Mouse (Mus musculus) hindbrain, embryonic 10.5 days (tissue): Measurements from ENCODE around the gene Cdhr3. TPM values are rescaled to one million over a fixed set of nuclear protein-coding genes. Genes with fewer than 3 reads are reported as not detected.

ENCODE experiments used
- DNase-seq: peaks from one replicate; pipeline ENCODE4 v3.0.0-alpha.2; 2017; ENCODE audit warnings: low spot score
- H3K27ac ChIP-seq: fragments of 300-500 bp; sonication (generic); 2 replicates; pipeline ENCODE4 v1.5.1; 2016; ENCODE audit warnings: mild to moderate bottlenecking, moderate library complexity
- H3K27me3 ChIP-seq: fragments of 300-500 bp; sonication (generic); 2 replicates; pipeline ENCODE4 v1.6.1; 2016; ENCODE audit warnings: mild to moderate bottlenecking; ENCODE audit not compliant: poor library complexity, insufficient read depth, severe bottlenecking
- H3K36me3 ChIP-seq: fragments of 300-500 bp; sonication (generic); 2 replicates; pipeline ENCODE4 v1.6.1; 2016; ENCODE audit warnings: mild to moderate bottlenecking, moderate library complexity
- H3K4me1 ChIP-seq: fragments of 300-500 bp; sonication (generic); replicated peaks from 2 replicates; pipeline ENCODE4 v1.6.1; 2016; ENCODE audit warnings: mild to moderate bottlenecking
- H3K4me3 ChIP-seq: fragments of 300-500 bp; sonication (generic); 2 replicates; pipeline ENCODE4 v1.5.1; 2016; ENCODE audit warnings: mild to moderate bottlenecking, moderate library complexity
- H3K9me3 ChIP-seq: fragments of 300-500 bp; sonication (generic); 2 replicates; pipeline ENCODE4 v1.6.1; 2016; ENCODE audit warnings: mild to moderate bottlenecking, moderate library complexity
- WGBS: fragments of 180-500 bp; shearing (Covaris S2); methylation state at CpG from one replicate; pipeline ENCODE4 v1.1.7; 2016; 5-methylcytosine and 5-hydroxymethylcytosine counted together
- polyA plus RNA-seq: library from polyadenylated mRNA; unstranded; fragments of >200 nt; fragmentation: Nextera tagmentation; extraction: Ambion mirVana; gene quantifications from 2 replicates; pipeline ENCODE4 v1.2.1, GENCODE M21; 2016

The Cdhr3 gene
- polyA plus RNA-seq, 1 experiment from 2014 or later: 0.27 TPM

DNA sequence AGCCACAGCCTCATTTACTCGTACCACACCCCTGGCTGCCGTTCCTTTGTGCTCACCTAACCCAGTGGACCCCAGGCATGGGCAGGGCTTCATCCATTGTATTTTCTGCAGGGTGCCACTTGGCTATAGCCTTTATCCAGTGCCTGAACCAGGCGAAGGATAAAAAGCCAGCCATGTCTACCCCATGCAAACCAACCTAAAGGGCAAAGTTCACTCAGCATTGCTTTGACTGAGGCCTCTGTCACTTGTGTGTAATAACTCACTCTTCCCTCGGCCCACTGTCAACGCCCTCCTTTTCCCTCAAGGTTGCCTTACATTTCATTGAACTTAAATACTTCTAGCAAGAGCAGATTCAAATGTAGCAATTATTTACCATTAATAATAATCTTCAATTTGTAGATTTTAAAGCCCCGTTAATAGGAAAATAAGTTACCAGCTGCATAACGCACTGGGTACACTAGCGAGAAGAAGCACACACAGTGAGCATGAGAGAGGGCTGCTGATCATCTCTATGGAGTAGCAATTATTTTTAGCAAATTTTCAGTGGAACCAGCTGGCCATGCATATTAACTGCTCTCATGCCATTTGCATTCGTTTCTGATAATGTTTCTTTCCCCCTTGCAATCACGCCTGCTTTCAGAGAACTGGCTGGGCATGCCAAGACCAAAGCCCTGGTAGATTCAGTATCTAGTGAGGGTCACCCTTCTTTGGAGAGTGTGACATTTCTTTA lies 13.9 kb upstream of the Cdhr3 start:
- H3K27ac ChIP-seq: peak overlapping the region; percentile 30; the same call in 1 of the 2 replicates
- WGBS: 75% methylated on average over 10 of the region's 10 CpGs
- no peak overlapping the region for H3K4me3 ChIP-seq
- H3K4me1 ChIP-seq: peaks cover 38% of the 10 kb centered on the region
- no peaks in the 10 kb centered on the region for H3K27me3 ChIP-seq
- no peaks in the 10 kb centered on the region for H3K9me3 ChIP-seq
- no peak for DNase-seq
- H3K36me3 ChIP-seq: no peaks in the 10 kb centered on the region

DNA sequence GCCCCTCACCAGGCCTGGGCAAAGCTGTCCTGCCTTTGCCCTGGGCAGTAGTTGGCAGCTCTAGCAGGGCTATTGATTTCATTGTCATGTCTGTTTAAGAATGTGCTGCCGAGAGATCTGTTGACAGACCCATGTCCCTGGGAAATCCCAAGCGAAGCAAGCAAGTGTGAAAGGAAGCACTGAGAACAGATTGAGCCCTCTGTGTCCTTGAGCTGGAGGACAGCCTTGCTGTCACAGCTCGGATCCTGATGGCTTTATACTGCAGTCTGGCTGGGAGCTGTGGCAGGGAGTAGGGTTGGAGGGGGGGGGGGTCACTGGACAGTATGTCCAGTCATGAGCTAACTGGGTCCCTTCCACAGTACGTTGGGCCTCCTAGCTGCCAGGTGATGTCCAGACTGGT lies 13.0 kb upstream of the Cdhr3 start:
- peaks cover 31% of the 10 kb centered on the region for H3K4me1 ChIP-seq
- H3K9me3 ChIP-seq: no peaks in the 10 kb centered on the region
- DNase-seq: no peak
- H3K27me3 ChIP-seq: no peaks in the 10 kb centered on the region
- H3K4me3 ChIP-seq: no peak overlapping the region
- H3K36me3 ChIP-seq: no peaks in the 10 kb centered on the region
- no peak overlapping the region for H3K27ac ChIP-seq
- WGBS: 80% methylated on average over 4 of the region's 4 CpGs

DNA sequence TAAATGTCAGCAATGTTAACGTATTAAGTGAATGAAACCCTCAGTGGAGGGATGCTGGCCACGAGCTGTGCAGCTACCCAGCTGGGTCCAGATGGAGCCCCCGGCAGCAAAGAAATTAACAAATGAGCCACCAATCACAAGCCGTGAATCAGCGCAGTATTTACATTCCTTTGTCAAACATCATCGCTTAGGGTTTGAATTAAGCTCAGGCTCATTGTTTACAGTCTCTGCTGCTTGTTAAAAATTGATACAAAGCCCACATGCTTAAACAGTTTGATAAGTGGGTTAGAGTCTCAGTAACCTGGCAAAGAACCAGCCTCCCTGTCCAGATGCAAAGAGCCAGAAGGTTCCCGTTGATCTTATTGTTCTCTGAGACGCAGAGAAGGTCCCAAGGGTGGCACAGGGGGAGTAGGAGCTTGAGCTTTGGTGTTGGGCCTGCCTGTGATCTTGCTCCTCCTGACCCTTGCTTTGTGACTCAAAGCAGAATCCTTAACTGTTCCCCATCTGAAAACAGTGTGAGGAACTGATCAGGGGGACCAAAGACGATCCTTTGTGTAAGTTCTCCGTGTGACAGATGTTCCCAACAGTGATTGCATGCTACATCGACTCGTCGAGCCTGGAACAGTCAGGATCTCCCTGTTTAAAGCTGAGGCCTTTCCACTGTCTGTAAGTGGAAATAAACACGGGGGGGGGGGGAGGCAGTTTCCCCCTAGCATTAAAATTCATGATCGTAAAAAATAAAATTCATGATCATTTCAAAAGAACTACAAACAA lies 9.9 kb upstream of the Cdhr3 start:
- peak overlapping the region; percentile 70 for H3K27ac ChIP-seq
- H3K36me3 ChIP-seq: no peaks in the 10 kb centered on the region
- H3K27me3 ChIP-seq: no peaks in the 10 kb centered on the region
- 57% methylated on average over 15 of the region's 15 CpGs for WGBS
- H3K4me1 ChIP-seq: peaks cover 24% of the 10 kb centered on the region
- H3K4me3 ChIP-seq: no peak overlapping the region
- peak; percentile 14 for DNase-seq
- no peaks in the 10 kb centered on the region for H3K9me3 ChIP-seq

DNA sequence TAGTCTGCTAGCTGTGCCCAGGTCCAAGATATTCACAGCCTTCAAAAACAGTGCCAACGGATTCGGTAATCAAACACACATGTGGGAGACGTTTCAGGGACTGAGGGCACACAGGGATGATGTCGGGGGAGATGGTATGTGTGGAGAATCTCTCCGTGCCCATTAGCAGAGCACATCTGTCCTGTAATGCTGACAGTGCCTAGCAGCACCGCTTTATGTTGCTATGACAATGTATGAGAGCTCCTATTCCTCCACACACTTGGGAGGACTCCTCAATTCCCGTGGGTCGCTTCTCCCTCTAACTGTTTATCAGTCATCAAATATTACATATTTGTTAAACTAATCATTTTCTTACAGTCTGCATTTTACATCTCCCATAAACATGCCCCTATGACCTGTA lies 9.0 kb upstream of the Cdhr3 start:
- Histone ChIP-seq H3K36me3 (no peaks in the 10 kb centered on the region), H3K27me3 (no peaks in the 10 kb centered on the region), H3K4me3 (no peak overlapping the region), H3K27ac (no peak overlapping the region), H3K9me3 (no peaks in the 10 kb centered on the region), H3K4me1 (peaks cover 21% of the 10 kb centered on the region)
- no peak for DNase-seq
- 80% methylated on average over 8 of the region's 8 CpGs for WGBS

DNA sequence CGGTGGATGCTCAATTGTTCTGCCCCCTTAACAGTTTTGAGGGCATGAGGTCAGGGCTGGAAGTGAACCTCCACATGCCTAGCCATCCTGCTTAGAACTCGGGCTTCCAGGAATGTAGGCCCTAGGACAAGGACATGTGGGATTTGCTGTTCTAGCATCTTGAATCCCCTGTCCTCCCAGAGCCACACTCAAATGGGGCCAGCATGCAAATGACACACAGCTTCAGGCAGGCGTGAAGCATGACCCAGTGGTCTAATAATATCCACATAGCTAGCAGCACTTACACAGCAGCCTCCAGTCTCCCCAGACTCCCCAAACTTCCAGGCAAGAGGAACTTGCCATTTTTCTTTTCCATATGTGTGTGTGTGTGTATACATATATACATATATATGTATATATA lies 3.3 kb upstream of the Cdhr3 start:
- Histone ChIP-seq H3K36me3 (no peaks in the 10 kb centered on the region), H3K4me1 (no peaks in the 10 kb centered on the region), H3K9me3 (no peaks in the 10 kb centered on the region), H3K4me3 (no peak overlapping the region), H3K27me3 (no peaks in the 10 kb centered on the region), H3K27ac (no peak overlapping the region)
- no peak for DNase-seq
- WGBS: 75% methylated on average over 3 of the region's 3 CpGs

DNA sequence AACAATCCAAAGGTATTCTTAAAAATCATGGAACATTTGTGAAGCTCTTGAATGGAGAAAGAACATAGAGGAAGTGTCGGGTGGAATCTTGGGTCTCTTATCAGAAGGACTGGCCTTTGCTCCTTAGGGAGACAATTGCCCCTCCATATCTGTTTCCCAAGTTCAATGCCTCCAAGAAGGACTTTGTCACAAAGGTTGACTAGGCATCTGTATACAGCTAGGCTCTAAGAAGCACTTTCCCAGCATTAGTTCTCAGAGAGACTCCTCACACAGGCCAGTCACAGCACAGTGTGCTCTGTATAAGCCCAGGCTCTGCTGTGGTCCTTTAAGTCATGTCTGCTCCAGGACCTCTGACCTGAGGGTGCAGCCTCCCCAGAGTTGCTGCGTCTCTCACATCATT lies 479 bp downstream of the Cdhr3 start:
- Histone ChIP-seq H3K9me3 (no peaks in the 10 kb centered on the region), H3K36me3 (no peaks in the 10 kb centered on the region), H3K4me3 (no peak overlapping the region), H3K4me1 (no peaks in the 10 kb centered on the region), H3K27me3 (no peaks in the 10 kb centered on the region), H3K27ac (no peak overlapping the region)
- DNase-seq: no peak
- 83% methylated on average over 2 of the region's 2 CpGs for WGBS

DNA sequence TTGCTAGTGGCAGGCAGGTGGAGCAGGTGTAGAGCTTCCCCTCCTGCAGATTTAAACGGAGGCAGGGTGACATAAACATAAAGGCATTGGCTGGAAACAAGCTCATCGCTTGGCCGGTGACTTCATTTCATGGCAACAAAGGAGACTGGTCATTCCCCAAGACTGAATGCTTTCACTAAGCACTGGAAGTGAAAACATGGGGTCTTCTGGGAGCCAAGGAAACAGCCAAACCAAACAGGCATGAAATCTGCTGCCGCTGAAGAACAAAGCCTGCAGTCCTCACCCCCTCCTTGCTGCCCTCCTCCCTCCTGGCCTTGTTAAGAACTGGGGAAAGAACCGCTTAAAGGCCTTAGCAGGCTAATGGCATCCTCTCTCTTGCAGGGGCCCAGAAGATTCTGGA lies 6.5 kb downstream of the Cdhr3 start:
- H3K9me3 ChIP-seq: no peaks in the 10 kb centered on the region
- H3K4me1 ChIP-seq: peaks cover 21% of the 10 kb centered on the region
- H3K4me3 ChIP-seq: no peak overlapping the region
- H3K27ac ChIP-seq: peak overlapping the region; percentile 81
- H3K27me3 ChIP-seq: no peaks in the 10 kb centered on the region
- peak; percentile 65 for DNase-seq
- 31% methylated on average over 5 of the region's 5 CpGs for WGBS
- no peaks in the 10 kb centered on the region for H3K36me3 ChIP-seq

DNA sequence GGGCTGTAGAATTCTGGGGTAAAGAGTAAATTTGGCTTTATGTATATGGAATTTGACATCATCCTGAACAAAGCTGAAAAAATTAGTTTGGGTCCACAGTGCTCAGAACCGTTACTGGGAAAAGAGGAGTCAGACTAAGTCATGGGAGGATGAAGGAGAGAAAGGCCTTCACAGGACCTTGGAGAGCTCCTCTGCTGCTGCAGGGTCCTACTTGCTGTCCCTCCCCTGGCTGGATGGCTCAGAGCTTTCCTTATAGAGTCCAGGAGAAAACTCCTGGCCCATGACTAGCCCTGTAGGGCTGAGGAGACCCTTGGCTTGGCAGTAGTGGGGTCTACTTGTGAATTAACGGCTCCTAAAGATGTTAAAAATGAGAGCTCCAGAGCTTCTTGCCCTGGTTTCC lies 8.0 kb downstream of the Cdhr3 start:
- WGBS: 53% methylated on average over 2 of the region's 2 CpGs
- H3K27ac ChIP-seq: peak overlapping the region; percentile 81; the same call in 1 of the 2 replicates
- no peaks in the 10 kb centered on the region for H3K27me3 ChIP-seq
- H3K9me3 ChIP-seq: no peaks in the 10 kb centered on the region
- no peaks in the 10 kb centered on the region for H3K36me3 ChIP-seq
- DNase-seq: peak; percentile 20
- H3K4me1 ChIP-seq: peaks cover 21% of the 10 kb centered on the region
- no peak overlapping the region for H3K4me3 ChIP-seq

DNA sequence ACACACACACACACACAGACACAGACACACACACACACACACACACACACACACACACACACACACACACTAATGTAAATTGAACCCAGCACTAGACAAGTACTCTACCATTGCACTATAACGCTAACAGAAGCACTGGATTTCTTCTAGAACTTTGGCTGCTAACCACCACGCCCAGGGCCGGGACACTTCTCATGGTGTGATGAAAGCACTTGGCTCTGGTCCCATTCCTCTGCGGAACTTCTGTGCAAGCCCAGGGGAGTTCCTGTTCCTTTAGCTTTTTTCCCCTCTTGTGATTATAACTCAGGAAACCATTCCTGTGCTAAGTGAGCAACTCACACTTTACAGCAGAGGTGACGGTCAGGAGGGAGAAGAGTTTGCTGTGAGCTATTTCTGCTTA lies 9.3 kb downstream of the Cdhr3 start:
- H3K27me3 ChIP-seq: no peaks in the 10 kb centered on the region
- no peaks in the 10 kb centered on the region for H3K36me3 ChIP-seq
- 83% methylated on average over 5 of the region's 5 CpGs for WGBS
- peaks cover 21% of the 10 kb centered on the region for H3K4me1 ChIP-seq
- H3K4me3 ChIP-seq: no peak overlapping the region
- DNase-seq: no peak
- H3K27ac ChIP-seq: 0 out of 2 replicates have a peak overlapping the region, but pooled peaks have one; percentile 12
- no peaks in the 10 kb centered on the region for H3K9me3 ChIP-seq

DNA sequence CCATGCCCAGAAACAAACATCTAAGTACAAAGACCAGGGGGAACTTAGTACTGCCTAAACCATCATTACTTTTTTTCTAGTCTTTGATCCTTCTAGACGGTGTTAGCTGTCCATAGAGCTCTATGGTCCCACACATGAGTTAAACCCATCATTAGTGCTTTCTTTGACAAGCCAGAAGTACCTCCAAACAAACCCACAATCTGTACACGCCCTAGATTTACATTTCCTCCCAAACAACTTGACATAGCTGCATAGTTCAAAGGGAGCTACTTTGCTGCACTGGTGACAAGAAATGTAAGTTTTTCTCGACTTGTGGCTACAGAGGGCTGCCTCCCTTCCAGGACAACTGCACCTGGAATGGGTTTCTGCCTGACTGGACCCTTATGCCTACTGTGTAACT lies 16.4 kb downstream of the Cdhr3 start:
- no peaks in the 10 kb centered on the region for H3K27me3 ChIP-seq
- no peaks in the 10 kb centered on the region for H3K36me3 ChIP-seq
- no peak overlapping the region for H3K27ac ChIP-seq
- DNase-seq: no peak
- no peak overlapping the region for H3K4me3 ChIP-seq
- H3K9me3 ChIP-seq: no peaks in the 10 kb centered on the region
- H3K4me1 ChIP-seq: peaks cover 34% of the 10 kb centered on the region
- WGBS: 75% methylated on average over 3 of the region's 3 CpGs

DNA sequence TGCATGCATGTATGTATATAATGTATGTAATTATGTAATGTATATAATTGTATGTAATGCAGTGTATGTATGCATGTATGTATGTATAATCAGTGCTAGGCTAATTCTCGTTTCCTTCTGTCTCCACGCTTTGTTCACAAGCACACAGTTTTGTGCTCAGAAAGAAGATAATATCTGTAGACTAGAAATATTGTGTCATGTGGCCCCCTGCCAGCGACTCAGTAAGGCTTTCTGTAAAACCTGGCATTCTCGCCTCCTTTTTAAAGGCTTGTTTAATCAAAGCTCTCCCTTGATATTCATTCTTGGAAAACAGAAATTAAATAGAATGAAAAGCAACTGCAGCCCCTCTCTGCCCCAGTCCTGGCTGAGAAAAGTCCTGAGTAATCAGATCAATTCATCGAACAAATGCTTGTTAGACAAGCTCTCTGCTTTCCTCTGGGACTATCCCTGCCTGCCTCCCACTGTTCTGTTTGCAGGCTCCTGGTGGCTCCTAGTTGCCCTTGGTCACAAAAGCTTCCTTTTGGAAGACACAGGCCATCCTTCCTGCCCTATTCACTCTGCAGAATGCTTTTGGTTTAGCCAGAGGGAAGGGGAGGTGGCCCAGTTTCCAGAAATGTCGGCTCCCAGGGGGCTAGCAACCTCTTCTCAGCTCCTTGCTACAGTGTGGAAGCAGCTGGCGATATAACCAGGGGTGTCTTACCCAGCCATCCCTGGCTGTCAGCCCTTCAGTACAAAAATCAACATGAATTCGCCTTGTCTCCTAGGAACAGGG lies 20.6 kb downstream of the Cdhr3 start:
- Histone ChIP-seq H3K9me3 (peaks cover 3% of the 10 kb centered on the region; the same call in 1 of the 2 replicates), H3K4me3 (no peak overlapping the region), H3K4me1 (peaks cover 35% of the 10 kb centered on the region), H3K27ac (peak overlapping the region; percentile 85), H3K36me3 (no peaks in the 10 kb centered on the region), H3K27me3 (no peaks in the 10 kb centered on the region)
- 44% methylated on average over 8 of the region's 8 CpGs for WGBS
- DNase-seq: peak; percentile 27

DNA sequence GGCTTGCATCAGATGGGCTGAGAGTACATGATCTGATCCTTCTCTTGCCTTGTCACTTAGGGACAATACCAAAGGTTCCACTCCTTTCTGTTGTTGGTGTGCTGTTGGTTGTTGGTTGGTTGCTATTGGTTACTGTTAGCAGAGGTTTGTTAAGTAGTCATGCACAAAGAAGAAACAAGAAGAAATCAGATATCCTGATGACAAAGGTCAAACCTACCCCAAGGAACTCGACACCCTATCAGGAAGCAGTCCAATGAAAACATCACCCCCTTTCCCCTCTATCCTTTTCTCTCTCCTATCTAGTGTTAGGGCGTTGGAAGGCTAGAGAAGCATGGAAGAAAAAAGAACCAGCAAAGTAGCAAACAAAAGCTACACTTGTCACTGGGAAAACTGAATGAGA lies 23.7 kb downstream of the Cdhr3 start:
- H3K27me3 ChIP-seq: no peaks in the 10 kb centered on the region
- H3K9me3 ChIP-seq: peaks cover 3% of the 10 kb centered on the region; the same call in 1 of the 2 replicates
- peaks cover 26% of the 10 kb centered on the region for H3K4me1 ChIP-seq
- no peak overlapping the region for H3K27ac ChIP-seq
- WGBS: 76% methylated on average over 2 of the region's 2 CpGs
- no peak for DNase-seq
- H3K36me3 ChIP-seq: no peaks in the 10 kb centered on the region
- no peak overlapping the region for H3K4me3 ChIP-seq

DNA sequence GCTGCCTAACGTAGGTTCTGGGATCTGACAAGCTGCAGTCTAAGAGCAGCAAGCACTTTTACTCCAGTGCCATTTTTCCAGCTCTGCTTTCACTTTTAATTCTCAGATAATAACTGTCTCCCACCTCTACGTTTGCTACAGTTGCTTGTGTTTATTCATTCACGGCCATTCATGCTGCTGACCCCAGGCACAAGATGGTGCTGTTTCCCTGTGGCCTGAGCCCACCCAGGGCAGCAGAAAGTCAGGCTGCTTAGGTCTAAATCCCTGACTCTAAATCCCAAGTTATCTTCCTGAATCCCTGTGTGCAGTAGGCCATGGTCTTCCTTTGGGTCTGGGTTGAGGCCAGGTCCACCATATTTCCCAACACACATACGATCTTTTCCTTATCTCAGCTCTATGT lies 26.3 kb downstream of the Cdhr3 start:
- no peak overlapping the region for H3K4me3 ChIP-seq
- H3K27ac ChIP-seq: no peak overlapping the region
- H3K9me3 ChIP-seq: peaks cover 3% of the 10 kb centered on the region; the same call in 1 of the 2 replicates
- H3K4me1 ChIP-seq: peaks cover 15% of the 10 kb centered on the region
- no peaks in the 10 kb centered on the region for H3K36me3 ChIP-seq
- no peak for DNase-seq
- no peaks in the 10 kb centered on the region for H3K27me3 ChIP-seq
- WGBS: 67% methylated on average over 4 of the region's 4 CpGs
